Mouse (Mus musculus) forebrain, embryonic 16.5 days (tissue): Measurements from ENCODE around the gene Homer1. TPM values are rescaled to one million over a fixed set of nuclear protein-coding genes. Genes with fewer than 3 reads are reported as not detected.

Experiments used
- ATAC-seq: fragments of 200-750 bp; cut with Nextera tagmentation; 2 replicates; pipeline ENCODE4 v1.8.0; 2017; ENCODE audit warnings: mild to moderate bottlenecking, moderate library complexity
- H3K27ac ChIP-seq: fragments of 300-500 bp; sonication (generic); 2 replicates; pipeline ENCODE4 v1.5.1; 2014; ENCODE audit warnings: low read length, control low read depth
- H3K27me3 ChIP-seq: fragments of 300-500 bp; sonication (generic); replicated peaks from 2 replicates; pipeline ENCODE4 v1.6.1; 2014; ENCODE audit warnings: low read length; ENCODE audit not compliant: control insufficient read depth, insufficient read depth
- H3K36me3 ChIP-seq: fragments of 300-500 bp; sonication (generic); 2 replicates; pipeline ENCODE4 v1.6.1; 2014; ENCODE audit not compliant: control insufficient read depth, insufficient read depth
- H3K4me1 ChIP-seq: fragments of 300-500 bp; sonication (generic); replicated peaks from 2 replicates; pipeline ENCODE4 v1.6.1; 2014; ENCODE audit warnings: low read length; ENCODE audit not compliant: control insufficient read depth, insufficient read depth
- H3K4me2 ChIP-seq: fragments of 300-500 bp; sonication (generic); 2 replicates; pipeline ENCODE4 v1.6.1; 2014; ENCODE audit warnings: mild to moderate bottlenecking, low read length, control low read depth
- H3K4me3 ChIP-seq: fragments of 300-500 bp; sonication (generic); replicated peaks from 2 replicates; pipeline ENCODE4 v1.5.1; 2014; ENCODE audit warnings: mild to moderate bottlenecking, low read length, control low read depth
- H3K9ac ChIP-seq: fragments of 300-500 bp; sonication (generic); replicated peaks from 2 replicates; pipeline ENCODE4 v1.6.1; 2014; ENCODE audit warnings: low read depth, low read length, control low read depth
- H3K9me3 ChIP-seq: fragments of 300-500 bp; sonication (generic); 2 replicates; pipeline ENCODE4 v1.6.1; 2016; ENCODE audit warnings: low read length; ENCODE audit not compliant: control insufficient read depth
- WGBS: fragments of 180-500 bp; shearing (Covaris S2); extraction: QIAGEN DNeasy Blood & Tissue Kit; methylation state at CpG from one replicate; pipeline ENCODE4 v1.1.7; 2014; 5-methylcytosine and 5-hydroxymethylcytosine counted together
- polyA plus RNA-seq: library from polyadenylated mRNA; unstranded; fragments of >200 nt; fragmentation: Nextera tagmentation; extraction: Ambion mirVana; gene quantifications from 2 replicates; pipeline ENCODE4 v1.2.1, GENCODE M21; 2015

Gene Homer1
- polyA plus RNA-seq: 15.7 and 17.0 TPM in 2 replicates

DNA sequence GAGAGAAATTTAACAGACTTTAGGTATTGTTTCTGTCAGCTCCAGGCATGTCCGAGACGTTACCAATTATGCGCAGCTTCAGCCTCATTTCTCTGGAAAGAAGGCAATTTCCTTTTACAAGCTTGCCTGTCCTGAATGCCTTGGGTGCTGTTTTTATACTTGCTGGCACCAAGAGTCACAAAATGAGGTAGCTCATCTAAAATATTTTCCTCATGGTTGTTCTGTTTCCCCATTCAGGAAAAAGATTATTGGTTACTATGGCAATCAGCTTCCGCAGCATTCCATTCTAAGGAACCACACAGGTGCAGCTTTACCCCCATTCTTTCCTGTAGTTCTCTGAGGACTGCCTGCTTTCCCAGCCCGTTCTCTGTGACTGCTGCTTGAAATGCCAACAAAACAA is at the start of gene Homer1:
Homer1 (plus strand) TSS at position 320 of the 400 bp plus-strand sequence.
- no peak within 1 kb of the TSS for H3K9ac ChIP-seq
- WGBS: 59% methylated on average over 5 of the region's 5 CpGs
- 0 out of 2 replicates have a peak, but pooled peaks cover 2% of the 10 kb centered on the region for H3K4me1 ChIP-seq
- no peak within 1 kb of the TSS for H3K27ac ChIP-seq
- H3K27me3 ChIP-seq: no peaks in the 10 kb centered on the region
- no peaks in the 10 kb centered on the region for H3K9me3 ChIP-seq
- no peaks in the 10 kb centered on the region for H3K36me3 ChIP-seq
- H3K4me3 ChIP-seq: no peak within 1 kb of the TSS
- no peak within 1 kb of the TSS for H3K4me2 ChIP-seq
- no peak for ATAC-seq

DNA sequence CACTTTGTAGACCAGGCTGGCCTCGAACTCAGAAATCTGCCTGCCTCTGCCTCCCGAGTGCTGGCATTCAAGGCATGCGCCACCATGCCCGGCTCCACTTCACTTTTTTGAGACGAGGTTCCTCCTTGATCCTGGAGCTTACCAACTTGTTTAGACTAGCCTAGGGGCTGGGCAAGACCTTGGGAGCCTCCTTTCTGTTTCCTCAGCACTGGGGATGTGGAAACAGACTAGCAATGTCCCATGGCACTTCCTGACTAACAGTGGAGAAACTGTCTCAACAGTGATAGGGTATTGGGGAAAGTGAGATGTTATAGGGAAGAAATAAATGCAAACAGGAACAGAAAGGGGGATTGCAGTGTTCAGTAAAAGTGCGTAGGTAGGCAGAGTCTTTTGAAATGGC is 47.7 kb upstream of the Homer1 start:
- Histone ChIP-seq H3K27ac (no peak overlapping the region), H3K9ac (no peak overlapping the region), H3K4me2 (no peak overlapping the region), H3K4me1 (no peaks in the 10 kb centered on the region), H3K36me3 (no peaks in the 10 kb centered on the region), H3K4me3 (no peak overlapping the region), H3K27me3 (no peaks in the 10 kb centered on the region), H3K9me3 (no peaks in the 10 kb centered on the region)
- 87% methylated on average over 6 of the region's 6 CpGs for WGBS
- no peak for ATAC-seq

DNA sequence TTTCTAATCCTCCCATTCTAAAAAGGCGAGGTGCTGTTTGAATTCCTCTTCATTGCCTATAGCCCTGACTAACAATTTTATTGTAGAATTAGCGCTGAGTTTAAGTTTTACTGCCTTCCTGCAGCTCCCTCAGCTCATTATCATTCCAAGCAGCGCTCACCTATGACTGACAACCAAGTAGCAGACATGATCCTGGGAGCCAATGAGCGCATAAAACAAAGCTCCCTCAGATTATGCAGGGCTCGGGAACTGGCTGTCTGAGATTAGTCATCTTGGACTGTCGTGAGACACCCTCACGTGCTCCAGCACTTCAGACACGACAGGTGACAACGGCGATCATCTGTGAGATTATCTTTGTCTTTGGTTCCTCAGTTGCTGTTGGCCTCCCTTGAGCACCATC is 47.3 kb upstream of the Homer1 start:
- WGBS: 72% methylated on average over 10 of the region's 10 CpGs
- Histone ChIP-seq H3K27ac (no peak overlapping the region), H3K27me3 (no peaks in the 10 kb centered on the region), H3K4me2 (no peak overlapping the region), H3K4me3 (no peak overlapping the region), H3K9me3 (no peaks in the 10 kb centered on the region), H3K36me3 (no peaks in the 10 kb centered on the region), H3K4me1 (no peaks in the 10 kb centered on the region), H3K9ac (no peak overlapping the region)
- no peak for ATAC-seq

DNA sequence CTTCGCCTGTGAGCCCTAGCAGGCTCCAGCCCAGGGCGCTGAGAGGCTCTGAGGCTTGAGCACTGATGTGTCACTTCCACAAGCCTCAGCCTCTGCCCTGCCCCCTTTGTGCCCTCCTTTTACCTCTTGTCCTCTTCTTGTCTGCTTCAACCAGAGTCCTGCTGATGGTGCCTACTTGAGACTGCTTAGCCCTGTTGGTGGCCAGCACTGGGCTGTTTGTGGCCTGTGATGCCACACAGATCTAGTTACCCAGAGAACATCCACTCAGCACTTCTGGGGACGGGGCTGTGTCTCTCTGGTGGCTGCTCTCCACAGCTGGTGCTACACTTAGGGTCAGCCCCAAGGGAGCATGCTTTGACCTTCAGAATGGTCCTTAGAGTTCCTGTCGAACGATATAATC is 46.5 kb upstream of the Homer1 start:
- no peak for ATAC-seq
- no peak overlapping the region for H3K4me2 ChIP-seq

DNA sequence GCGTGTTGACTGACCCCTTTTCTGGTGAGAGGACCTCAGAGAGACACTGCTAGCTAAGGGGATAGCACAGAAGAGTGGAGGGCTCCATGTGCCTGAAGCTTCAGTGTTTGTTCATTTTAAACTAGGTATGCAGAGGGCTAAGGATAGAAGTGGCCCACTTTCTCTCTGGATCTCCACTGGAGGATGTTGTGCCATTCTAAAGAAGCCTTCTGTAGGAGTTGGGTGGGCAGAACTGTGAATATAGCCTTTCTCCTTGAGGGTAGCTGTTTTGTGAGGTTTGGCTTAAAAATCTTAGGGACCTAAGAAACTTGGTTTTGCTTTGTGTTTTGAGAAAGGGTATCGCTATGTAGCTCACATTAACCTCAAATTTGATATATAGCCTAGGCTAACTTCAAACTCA is 32.3 kb upstream of the Homer1 start:
- Histone ChIP-seq H3K9ac (no peak overlapping the region), H3K4me2 (no peak overlapping the region), H3K27me3 (no peaks in the 10 kb centered on the region), H3K36me3 (no peaks in the 10 kb centered on the region), H3K27ac (no peak overlapping the region), H3K9me3 (no peaks in the 10 kb centered on the region), H3K4me1 (no peaks in the 10 kb centered on the region), H3K4me3 (no peak overlapping the region)
- ATAC-seq: no peak
- WGBS: 85% methylated on average over 2 of the region's 2 CpGs

More for the DNA sequence above, 46.5 kb upstream of the Homer1 start:
- H3K9me3 ChIP-seq: no peaks in the 10 kb centered on the region
- no peaks in the 10 kb centered on the region for H3K36me3 ChIP-seq
- no peak overlapping the region for H3K4me3 ChIP-seq
- no peak overlapping the region for H3K27ac ChIP-seq
- no peak overlapping the region for H3K9ac ChIP-seq
- 86% methylated on average over 5 of the region's 5 CpGs for WGBS
- no peaks in the 10 kb centered on the region for H3K27me3 ChIP-seq
- no peaks in the 10 kb centered on the region for H3K4me1 ChIP-seq

DNA sequence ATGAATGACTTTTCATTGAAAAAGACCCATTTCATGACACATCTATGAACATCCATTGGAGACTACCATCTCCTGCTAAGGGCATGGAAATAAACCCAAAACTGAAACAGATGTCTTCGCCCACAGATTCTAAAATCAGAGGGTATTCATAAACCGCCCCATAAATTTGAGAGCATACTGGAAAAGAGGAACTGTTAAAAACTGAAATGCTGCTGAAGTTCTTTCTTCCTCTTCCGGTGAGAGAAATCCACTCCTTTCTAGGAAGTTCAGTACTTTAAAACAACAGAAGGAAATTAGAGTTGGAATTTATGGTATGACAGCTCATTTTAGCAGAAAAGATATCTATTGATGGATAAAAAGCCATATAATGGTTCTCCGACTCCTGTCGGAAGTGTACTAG is 1.1 kb downstream of the Homer1 start:
- ATAC-seq: no peak
- WGBS: 97% methylated on average over 5 of the region's 5 CpGs

DNA sequence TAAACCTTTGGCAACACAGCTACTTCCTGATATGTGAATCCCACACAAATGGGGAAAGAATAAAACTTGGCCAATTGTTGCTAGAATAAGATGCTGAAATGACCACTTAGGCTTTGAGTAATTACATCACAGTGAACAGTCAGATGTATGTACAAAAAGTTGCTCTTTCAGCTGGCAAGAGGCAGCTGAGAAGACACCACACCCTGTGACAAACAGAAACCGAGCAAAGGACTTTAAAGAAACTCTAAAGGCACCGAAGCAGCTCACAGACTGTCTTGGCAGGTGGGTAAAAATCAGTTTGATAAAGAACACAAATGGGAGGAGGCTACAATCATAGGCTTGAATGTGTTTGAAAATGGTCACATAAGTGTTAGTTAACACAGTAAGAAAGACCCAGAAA is 1.6 kb downstream of the Homer1 start:
- no peaks in the 10 kb centered on the region for H3K9me3 ChIP-seq
- no peaks in the 10 kb centered on the region for H3K27me3 ChIP-seq
- no peak overlapping the region for H3K4me3 ChIP-seq
- H3K9ac ChIP-seq: no peak overlapping the region
- no peak overlapping the region for H3K27ac ChIP-seq
- H3K36me3 ChIP-seq: no peaks in the 10 kb centered on the region
- WGBS: 92% methylated on average over 2 of the region's 2 CpGs
- no peak for ATAC-seq
- H3K4me1 ChIP-seq: peaks cover 7% of the 10 kb centered on the region; the same call in 1 of the 2 replicates
- no peak overlapping the region for H3K4me2 ChIP-seq

More for the DNA sequence above, 1.1 kb downstream of the Homer1 start:
- Histone ChIP-seq H3K27ac (no peak overlapping the region), H3K4me1 (peaks cover 3% of the 10 kb centered on the region; the same call in 1 of the 2 replicates), H3K27me3 (no peaks in the 10 kb centered on the region), H3K4me2 (no peak overlapping the region), H3K36me3 (no peaks in the 10 kb centered on the region), H3K9ac (no peak overlapping the region), H3K4me3 (no peak overlapping the region), H3K9me3 (no peaks in the 10 kb centered on the region)

DNA sequence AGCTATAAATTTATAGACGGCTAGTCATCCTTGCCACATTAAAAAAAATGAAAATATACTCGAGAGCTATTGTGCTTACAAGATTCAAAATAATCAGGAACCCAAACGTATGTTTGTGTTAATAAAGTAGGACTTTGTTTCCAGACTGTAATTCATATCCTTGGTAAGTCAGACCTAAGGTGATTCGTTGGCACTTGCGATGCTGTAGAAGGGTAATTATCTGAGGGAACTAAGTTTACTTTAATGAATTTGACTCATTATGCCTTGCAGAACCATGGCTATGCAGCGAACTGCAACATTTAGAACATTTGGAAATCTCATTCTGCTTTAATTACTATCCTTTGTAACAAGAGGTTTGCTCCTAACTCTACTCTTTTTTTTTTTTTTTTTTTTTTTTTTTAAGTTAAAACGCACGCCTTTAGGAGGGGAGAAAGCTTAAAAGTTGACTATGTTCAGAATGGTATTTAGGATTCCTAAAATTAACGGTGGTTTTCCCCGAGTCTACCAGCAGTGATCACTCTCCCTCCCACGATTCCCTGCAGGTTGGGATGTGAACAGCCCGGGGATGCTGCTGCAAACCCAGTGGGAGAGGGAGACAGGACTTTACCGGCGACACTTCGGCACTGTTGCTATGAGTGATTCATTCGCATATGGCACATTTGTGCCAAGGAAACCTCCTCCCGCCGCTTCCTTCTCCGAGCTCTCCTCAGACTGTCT is 3.6 kb downstream of the Homer1 start:
- ATAC-seq: peak; percentile 67
- WGBS: 8% methylated on average over 19 of the region's 19 CpGs

DNA sequence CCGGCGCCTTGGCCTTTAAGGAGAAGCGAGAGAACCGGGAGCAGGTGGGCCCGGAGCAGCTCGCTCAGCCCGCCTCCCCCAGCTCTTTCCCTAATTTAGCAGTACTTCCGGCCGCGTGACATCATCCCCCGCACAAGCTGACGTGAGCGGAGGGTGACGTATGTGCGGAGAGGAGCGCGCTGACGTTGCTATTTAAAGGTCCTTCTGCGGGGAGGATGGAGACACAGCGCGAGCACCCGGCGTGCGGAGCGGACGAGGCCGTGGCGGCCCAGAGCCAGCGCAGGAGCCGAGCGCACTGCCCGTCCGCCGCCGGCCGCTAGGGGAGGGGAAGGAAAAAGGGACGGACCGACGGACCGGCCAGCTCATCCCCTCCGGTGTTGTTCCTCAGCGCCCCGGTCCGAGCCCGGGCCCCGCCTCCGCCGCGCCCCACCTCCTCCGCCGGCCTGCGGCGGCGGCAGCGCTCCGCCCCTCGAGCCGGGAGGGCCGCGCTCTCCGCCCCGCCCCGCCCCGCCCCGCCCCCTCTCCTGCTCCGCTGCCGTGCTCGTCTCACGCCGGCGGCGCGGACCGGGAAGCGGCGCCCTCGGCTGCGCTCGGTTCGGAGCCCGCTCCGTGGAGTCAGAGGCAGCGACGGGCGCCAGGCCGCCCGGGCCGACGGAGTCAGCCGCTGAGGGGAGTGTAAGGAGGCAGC is 4.3 kb downstream of the Homer1 start:
- peak overlapping the region; percentile 98 for H3K27ac ChIP-seq
- peak overlapping the region; percentile 84 for H3K4me3 ChIP-seq
- peak; percentile 97 for ATAC-seq
- H3K9me3 ChIP-seq: no peaks in the 10 kb centered on the region
- H3K9ac ChIP-seq: peak overlapping the region; percentile 93
- H3K27me3 ChIP-seq: no peaks in the 10 kb centered on the region
- WGBS: under 1% methylated on average over 67 of the region's 90 CpGs
- peaks cover 28% of the 10 kb centered on the region for H3K4me1 ChIP-seq
- H3K4me2 ChIP-seq: peak overlapping the region; percentile 83
- H3K36me3 ChIP-seq: no peaks in the 10 kb centered on the region

More for the DNA sequence above, 3.6 kb downstream of the Homer1 start:
- H3K27ac ChIP-seq: peak overlapping the region; percentile 98
- H3K36me3 ChIP-seq: no peaks in the 10 kb centered on the region
- peaks cover 21% of the 10 kb centered on the region for H3K4me1 ChIP-seq
- H3K4me2 ChIP-seq: peak overlapping the region; percentile 70
- no peaks in the 10 kb centered on the region for H3K27me3 ChIP-seq
- H3K9me3 ChIP-seq: no peaks in the 10 kb centered on the region
- H3K4me3 ChIP-seq: peak overlapping the region; percentile 84
- peak overlapping the region; percentile 93 for H3K9ac ChIP-seq
